Mouse (Mus musculus) erythroblast, embryonic 14.5 days (primary cell): ENCODE measurements around the gene Arhgap45.

ENCODE experiments used
- GATA1 ChIP-seq: IDR thresholded peaks from 2 replicates; pipeline ENCODE4 v1.6.1; 2012; ENCODE audit warnings: low read length, inconsistent platforms, mixed read lengths
- TAL1 ChIP-seq: IDR thresholded peaks from 3 replicates; pipeline ENCODE4 v1.6.1; 2012; ENCODE audit warnings: low read length, inconsistent platforms, mixed read lengths

DNA sequence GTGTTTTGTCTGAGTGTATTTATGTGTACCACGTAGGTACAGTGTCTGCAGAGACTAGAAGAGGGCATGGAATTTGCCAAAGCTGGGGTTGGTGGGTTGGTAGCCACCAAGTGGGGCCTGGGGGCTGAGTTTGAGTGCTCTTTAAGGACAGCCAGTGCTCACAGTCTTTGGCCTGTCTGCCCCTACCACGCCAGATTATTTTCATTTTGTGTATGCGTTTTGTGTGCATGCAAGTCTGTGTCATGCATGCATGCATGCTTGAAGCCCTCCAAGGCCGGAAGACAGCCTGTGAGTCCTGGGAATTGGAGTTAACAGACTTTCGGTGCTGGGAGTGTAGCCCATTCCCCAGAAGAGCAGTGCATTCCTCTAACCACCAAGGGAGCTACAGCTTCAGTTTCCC is 38.9 kb downstream of the Arhgap45 start:
- no peak for TF ChIP-seq GATA1
- no peak for TF ChIP-seq TAL1
